In genomic region chr3:30330476-30330875, GRCm38 (mm10) we compare ENCODE assay signal across 27 mouse cellular contexts.
"Had no signal": no experiment of that assay in that cellular context is flagged by ENCODE, and none has a peak within 500 bp of the region (broad histone marks: within the 10 kb centered on the region; RNA-seq: fewer than 3 reads in every experiment).

No protein-coding gene starts in this region.

- ATAC-seq: hindbrain, embryonic 16.5 days; inflammation-experienced regulatory T-cells, adult 6 months; intestine, embryonic 15.5 days; intestine, postnatal 0 days; liver, embryonic 12.5 days had no signal

- H3K36me3 ChIP-seq: heart, embryonic 10.5 days; heart, embryonic 12.5 days; hindbrain, embryonic 10.5 days; hindbrain, embryonic 12.5 days; intestine, embryonic 15.5 days; kidney, embryonic 15.5 days; limb, embryonic 13.5 days; limb, embryonic 15.5 days; liver, embryonic 12.5 days had no signal

- H3K4me1 ChIP-seq: heart, embryonic 10.5 days; hindbrain, embryonic 10.5 days; hindbrain, embryonic 12.5 days; intestine, embryonic 15.5 days; kidney, embryonic 15.5 days; limb, embryonic 15.5 days; liver, embryonic 12.5 days had no signal

- H3K4me3 ChIP-seq: gastrocnemius, adult 2 months; heart, embryonic 10.5 days; heart, embryonic 12.5 days; hindbrain, embryonic 10.5 days; hindbrain, embryonic 12.5 days; intestine, embryonic 15.5 days; kidney, embryonic 15.5 days; layer of hippocampus, adult 2 months; left cerebral cortex, adult 2 months; limb, embryonic 13.5 days; limb, embryonic 15.5 days; liver, embryonic 12.5 days had no signal

- H3K9ac ChIP-seq: heart, embryonic 12.5 days; hindbrain, embryonic 12.5 days; hindbrain, embryonic 14.5 days; intestine, embryonic 15.5 days; kidney, embryonic 15.5 days; limb, embryonic 13.5 days; limb, embryonic 15.5 days; liver, embryonic 12.5 days; liver, embryonic 14.5 days had no signal

- H3K9me3 ChIP-seq: heart, embryonic 10.5 days; heart, embryonic 12.5 days; hindbrain, embryonic 10.5 days; hindbrain, embryonic 12.5 days; intestine, embryonic 15.5 days; kidney, embryonic 15.5 days; limb, embryonic 13.5 days; limb, embryonic 15.5 days; liver, embryonic 12.5 days had no signal

- H3K27ac ChIP-seq: gastrocnemius, adult 2 months; heart, embryonic 10.5 days; hindbrain, embryonic 10.5 days; hindbrain, embryonic 12.5 days; hindbrain, embryonic 14.5 days; intestine, embryonic 15.5 days; kidney, embryonic 15.5 days; layer of hippocampus, adult 2 months; left cerebral cortex, adult 2 months; limb, embryonic 13.5 days; limb, embryonic 15.5 days; liver, embryonic 12.5 days; liver, embryonic 14.5 days had no signal

- H3K4me2 ChIP-seq: heart, embryonic 12.5 days; hindbrain, embryonic 12.5 days; hindbrain, embryonic 14.5 days; intestine, embryonic 15.5 days; kidney, embryonic 15.5 days; limb, embryonic 13.5 days; limb, embryonic 15.5 days; liver, embryonic 12.5 days had no signal

- DNase-seq: gastrocnemius, adult 2 months; gastrocnemius, postnatal 10 days; gastrocnemius, postnatal 25 days; heart, postnatal 14 days; heart, postnatal 36 days; kidney, adult 18-20 months; kidney, adult 8-10 months; kidney, postnatal 10 days; kidney, postnatal 25 days; kidney, postnatal 4 days; left cerebral cortex, postnatal 4 days had no signal

- H3K27me3 ChIP-seq: heart, embryonic 12.5 days; hindbrain, embryonic 12.5 days; intestine, embryonic 15.5 days; kidney, embryonic 15.5 days; limb, embryonic 13.5 days; limb, embryonic 15.5 days; liver, embryonic 12.5 days had no signal
